Mouse (Mus musculus) adrenal gland, postnatal 36 days (tissue): Measurements from ENCODE around the gene Mrm2. TPM values are rescaled to one million over a fixed set of nuclear protein-coding genes. Genes with fewer than 3 reads are reported as not detected.
A peak's percentile ranks its signal among the peaks of the same experiment; 100 is the strongest.

Source experiments
- DNase-seq, 2 experiments: peaks; one replicate each; pipeline ENCODE4 v3.0.0; 2021; ENCODE audit warnings: mixed read lengths in 1 of 2
- total RNA-seq, 2 experiments: library from RNA; stranded (reverse); gene quantifications; 2 replicates each; pipeline ENCODE4 v1.2.3; 2021

Mrm2 gene
- total RNA-seq, 2 experiments from 2014 or later, result 13.7 to 15.6 TPM

DNA sequence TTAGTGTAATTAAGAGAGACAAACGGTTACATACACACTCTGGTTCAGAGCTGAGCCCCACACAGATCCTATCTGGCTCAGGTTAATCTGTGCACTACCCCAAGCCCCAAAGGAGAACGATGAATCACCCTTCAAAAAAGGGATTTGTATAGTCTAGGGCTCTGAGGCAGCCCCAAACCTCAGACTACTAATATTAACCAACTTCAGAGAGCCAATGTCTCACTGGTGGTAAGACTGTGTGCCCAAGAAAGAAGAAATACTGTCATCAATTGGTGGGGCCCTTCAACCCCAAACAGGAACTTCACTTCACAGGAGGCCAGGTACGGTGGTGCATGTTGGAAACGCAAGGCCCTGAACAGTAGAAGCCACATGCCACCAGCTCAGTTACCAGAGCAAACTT, 13.5 kb upstream of the Mrm2 start:
- DNase-seq, result no peak

DNA sequence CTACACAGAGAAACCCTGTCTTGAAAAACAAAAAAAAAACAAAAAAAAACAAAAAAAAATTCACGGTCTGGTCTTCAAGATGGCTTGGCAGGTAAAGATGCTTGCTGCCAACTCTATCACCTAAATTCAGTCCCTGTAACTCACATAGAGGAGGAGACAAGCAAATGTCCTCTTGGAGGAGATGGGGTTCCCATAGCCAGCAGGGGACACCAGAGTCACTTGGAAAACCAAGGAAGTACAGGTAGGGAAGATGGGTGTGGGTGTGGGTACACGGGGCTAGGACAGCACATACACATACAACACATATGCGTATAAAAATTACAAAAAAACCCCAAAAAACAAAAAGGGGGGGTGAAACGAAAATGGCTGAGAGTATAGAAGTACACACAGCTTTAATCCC, 11.2 kb upstream of the Mrm2 start:
- DNase-seq, result no peak

DNA sequence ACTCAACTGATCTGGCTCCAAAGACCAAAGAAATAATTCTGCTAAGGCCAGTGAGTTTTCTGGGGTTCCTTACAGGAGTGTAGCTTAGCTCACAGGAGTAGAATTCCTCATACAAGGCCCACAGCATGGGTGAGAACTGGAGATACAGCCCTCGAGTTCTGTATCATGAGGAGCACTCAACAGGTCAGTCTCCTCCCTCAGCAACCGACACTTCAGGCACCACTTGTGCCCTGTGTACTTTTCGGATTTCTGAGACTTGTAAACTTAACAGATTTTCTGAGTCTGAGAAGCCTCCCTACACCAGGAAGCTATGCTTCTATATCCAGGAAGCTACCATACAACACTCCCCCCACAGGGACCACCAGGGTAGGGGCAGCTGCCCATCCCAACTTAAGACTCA, 8.1 kb upstream of the Mrm2 start:
- DNase-seq, result no peak

DNA sequence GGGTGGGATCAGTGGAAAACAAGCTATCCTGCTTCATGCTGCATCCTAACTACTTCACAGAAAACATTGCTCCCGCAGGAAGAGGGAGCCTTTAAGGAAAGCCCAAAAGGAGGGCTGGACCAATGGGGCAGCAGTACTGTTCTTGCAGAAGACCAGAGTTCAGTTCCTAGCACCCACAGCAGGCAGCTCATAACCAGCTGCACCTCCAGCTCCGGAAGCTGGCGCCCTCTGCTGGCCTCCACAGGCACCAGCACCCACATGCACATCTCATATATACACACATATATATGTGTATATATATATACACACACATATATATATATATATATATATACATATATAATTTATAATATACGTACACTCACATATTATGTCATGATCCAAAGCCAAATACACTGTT, 7.1 kb upstream of the Mrm2 start:
- no peak for DNase-seq

DNA sequence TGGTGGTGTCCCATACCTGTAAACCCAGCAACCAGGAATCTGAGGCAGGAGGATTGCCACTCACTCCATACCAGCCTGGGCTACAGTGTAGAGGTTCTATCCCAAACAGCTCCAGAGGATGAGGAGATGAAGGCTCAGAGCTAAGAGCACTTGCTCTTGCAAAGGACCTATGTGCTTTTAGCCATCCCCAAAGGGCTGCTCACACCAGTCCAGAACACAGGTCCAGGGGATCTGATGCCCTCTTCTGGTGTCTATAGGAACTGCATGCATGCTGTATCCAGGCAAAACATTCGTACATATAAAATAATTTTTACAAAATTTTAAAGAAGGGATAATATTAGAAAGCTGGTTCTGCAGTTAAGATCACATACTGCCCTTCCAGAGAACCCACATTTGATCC, 5.0 kb upstream of the Mrm2 start:
- DNase-seq, result peak; percentile 19 to 61

DNA sequence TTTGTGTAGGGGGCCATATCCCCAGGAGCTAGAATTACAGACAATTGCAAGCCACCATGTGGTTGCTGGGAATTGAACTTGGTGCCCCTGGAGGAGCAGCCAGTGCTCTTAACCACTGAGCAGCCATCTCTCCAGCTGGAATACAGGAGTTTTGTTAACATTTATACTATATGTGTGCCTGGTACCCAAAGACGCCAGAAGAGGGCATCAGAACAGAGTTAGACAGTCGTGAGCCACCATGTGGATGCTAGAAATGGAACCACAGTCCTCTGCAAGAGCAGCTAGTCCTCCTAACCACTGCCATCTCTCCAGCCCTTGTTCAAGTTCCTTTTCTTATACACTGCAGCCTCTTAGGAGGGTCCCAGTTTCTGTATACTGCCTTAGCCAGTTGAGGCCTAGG, 1.9 kb upstream of the Mrm2 start:
- DNase-seq, result peak in 1 of 2 experiments; percentile 25

DNA sequence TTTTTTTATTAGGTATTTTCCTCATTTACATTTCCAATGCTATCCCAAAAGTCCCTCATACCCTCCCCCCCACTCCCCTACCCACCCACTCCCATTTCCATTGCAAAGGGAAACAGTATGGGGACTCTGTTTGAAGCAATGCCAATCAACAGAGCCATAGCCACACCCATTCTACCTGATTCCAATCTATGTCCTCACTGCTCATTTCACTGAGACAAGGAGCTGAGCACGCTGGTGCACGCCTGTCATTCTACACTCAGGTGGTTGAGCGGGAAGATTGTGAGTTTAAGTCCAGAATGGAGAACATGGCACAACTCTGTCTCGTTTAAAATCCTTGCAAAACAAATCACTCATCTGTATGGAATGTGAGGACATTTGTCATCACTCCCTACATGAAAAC, 821 bp upstream of the Mrm2 start:
- no peak for DNase-seq

DNA sequence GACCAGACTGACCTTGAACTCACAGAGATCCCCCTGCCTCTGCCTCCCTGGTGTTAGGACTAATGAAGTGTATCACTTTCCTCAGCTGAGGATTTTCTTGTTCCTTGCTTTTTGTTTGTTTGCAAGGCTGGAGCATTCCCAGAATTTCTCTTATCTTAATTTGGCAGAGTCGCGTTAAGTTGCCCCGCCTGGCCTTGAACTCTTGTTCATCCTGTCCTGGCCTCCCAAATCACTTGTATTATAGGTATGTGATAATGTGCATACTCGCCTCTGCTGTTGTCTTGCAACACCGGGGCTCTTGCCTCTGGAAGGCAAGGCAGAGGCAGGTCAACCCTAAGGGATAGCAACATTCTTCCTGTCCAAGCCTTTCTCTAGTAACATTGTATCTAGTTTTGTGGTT, 7.6 kb downstream of the Mrm2 start:
- DNase-seq, result no peak

DNA sequence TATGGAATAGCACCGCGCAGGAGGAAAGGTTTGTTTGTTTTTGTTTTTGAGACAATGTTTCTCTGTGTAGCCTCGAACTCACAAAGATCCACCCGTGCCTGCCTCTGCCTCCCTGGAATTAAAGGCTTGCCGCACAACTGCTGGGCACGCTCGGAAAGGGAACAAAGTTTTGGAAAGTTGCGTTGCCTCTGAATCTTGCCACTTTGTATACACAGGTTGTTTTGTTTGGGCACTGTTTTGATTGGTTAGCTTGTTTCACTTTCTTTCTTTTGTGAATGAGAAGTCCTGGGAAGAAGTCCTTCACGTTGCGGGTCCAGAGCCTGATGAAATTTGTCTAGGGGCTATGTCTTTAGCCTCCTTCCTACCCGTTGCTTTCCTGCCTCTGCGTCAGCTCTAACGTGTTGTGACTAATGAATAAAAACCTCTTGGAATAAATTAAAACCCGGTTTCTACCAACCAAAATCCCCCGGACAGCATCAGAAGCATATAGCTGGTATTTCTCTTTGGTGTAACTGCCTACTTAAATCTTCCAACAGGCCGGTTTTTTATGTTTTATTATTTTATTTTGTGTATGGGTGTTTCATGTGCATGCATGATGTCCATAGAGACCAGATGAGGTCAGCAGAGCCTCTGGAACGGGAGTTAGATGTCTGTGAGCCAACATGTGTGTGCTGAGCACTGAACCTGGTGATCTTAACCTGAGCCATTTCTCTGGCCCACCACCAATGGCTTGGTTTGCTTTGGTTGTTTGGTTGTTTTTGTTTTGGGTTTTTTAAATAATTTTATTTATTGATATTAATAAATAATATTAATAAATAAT, 9.7 kb downstream of the Mrm2 start:
- DNase-seq, result no peak

DNA sequence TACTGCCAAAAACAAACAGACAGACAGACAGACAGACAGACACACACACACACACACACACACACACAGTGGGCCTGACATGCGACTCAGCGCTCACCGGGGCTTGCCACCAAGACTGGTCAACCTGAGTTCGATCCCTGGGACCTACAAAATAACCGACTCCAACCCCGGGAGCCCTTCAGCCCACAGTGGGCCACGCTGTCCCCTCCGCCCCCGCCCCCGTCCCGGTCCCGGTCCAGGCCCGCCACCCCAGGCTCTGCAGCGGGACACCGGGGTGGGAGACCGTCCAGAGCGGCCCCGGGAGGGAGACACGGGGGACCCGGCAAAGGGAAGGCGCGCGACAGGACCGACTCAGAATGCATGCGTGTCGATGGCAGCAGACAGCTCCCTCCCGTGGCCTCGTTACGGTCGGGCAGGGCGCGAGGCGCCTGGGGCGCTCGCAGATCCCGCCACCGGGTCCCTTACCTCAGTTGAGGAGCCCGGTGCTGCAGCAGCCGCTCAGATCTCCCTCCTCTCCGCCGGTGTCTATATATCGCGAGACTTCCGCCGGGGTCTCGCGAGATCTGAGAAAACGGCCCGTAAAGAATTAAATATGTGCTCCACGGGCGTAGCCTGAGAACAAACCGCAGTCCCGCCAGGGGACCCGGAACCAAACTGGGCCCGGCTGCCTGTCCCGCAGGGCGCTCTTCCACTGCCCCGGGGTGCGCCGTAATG, 10.5 kb downstream of the Mrm2 start, which contains the start of the genes Mad1l1 and Nudt1:
Gene Mad1l1 (minus strand): TSS at position 511 of the 714 bp plus-strand sequence.
Gene Nudt1 (plus strand): TSS at position 615 of the 714 bp plus-strand sequence.
- peak; percentile 94 for DNase-seq

DNA sequence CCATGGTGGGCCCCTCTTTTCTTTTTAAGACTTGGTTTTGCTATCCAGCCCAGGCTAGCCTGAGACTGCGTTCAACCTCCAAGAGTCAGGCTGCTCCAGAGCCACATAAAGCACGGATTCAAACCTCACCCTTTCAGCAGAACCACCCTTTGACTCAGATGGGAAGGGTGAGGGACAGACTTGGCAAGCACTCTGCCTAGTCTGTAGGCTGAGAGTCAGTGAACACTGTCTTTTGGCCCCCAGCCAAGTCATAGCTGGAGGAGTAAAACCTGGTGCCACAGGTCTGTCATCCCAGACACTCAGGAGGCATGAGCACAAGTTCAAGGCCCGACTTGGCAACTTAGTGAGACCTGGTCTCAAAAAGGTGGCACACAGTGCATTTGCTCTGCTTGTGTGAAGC, 15.0 kb downstream of the Mrm2 start:
- DNase-seq, result no peak

DNA sequence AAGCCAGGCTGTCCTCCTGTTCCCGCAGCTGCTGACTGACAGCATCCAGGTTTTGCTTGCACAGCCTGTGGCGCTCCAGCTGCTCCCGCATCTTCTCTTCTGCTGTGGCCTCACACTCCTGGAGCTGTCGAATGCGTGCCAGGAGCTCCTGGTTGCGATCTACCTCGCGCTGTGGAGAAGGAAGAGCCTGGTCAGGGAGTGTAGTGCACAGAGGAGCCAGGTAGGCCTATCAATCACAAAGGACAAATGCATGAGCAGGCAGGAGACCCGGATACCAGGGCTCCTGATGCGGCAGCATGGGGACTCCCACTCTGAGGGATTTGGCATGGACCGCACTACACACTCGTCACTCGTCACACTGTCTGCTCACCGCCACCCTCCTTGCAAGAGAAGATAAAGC, 24.1 kb downstream of the Mrm2 start:
- DNase-seq, result no peak

DNA sequence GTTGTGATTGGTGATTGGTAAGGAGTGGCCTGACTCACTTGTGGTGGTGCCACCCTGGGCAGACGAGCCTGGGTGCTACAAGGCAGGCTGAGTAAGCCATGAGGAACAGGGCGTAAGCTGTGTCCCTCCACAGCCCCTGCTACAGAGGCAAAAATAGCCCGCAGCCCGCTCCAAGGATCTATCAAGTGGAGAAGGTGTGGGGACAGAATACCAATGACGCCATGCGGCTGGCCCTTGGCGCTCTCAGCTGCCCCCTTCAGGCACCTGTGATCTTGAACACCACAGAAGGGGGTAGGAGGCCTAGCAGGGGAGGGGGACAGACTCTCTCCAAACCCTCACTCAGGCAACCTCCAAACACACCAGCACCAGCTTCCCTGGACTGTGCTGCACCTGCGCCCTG, 25.7 kb downstream of the Mrm2 start:
- DNase-seq, result no peak

DNA sequence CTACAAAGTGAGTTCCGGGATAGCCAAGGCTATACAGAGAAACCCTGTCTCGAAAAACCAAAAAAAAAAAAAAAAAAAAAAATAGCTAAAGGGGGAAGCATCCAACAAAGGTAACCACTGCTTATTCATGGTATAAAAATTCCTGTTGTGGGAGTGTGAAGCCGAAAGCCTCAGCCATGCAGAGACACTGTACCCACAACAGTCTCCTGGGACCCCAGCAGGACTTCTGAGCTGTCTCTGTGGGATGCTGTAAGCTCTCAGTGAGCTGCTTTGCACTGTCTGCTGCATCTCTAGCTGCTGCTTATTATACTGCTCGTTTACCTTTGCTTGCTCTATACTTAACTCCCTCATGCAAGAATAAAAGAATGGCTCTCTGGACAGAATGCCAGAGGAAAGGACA, 33.4 kb downstream of the Mrm2 start:
- DNase-seq, result no peak

DNA sequence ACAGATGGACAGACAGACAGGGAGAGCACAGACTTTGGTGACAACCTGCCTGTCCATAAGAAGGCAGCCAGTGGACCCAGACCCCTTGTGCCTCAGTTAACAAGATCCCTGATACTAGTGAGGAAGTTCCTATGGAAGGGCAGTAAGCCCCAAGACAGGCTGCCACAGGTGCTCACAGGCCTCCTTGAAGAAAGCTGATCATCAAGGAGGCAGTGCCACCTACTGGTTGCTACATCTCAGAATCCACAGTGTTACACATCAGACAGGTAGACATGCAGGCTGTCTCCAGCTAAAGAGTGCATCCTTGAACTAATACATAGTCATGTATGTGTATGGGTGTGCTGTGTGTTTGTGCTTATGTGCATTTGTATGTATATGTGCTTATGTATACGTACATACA, 39.5 kb downstream of the Mrm2 start:
- peak; percentile 45 to 66 for DNase-seq

DNA sequence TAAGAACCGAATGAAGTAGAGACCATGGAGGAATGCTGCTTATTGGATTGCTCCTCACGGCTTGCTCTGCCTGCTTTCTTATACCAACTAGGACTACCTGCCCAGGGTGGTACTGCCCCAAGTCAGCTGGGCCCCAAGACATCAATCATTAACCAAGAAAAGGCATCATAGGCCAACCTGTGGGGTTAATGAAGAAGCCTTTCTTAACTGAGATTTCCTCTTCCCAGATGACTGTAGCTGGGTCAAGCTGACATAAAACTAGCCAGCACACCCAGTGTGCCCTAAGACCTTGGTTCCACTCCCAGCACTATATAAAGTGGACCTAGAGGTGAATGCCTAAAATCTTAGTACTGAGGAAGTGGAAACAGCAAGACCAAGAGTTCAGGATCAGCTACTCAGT, 42.5 kb downstream of the Mrm2 start:
- no peak for DNase-seq

DNA sequence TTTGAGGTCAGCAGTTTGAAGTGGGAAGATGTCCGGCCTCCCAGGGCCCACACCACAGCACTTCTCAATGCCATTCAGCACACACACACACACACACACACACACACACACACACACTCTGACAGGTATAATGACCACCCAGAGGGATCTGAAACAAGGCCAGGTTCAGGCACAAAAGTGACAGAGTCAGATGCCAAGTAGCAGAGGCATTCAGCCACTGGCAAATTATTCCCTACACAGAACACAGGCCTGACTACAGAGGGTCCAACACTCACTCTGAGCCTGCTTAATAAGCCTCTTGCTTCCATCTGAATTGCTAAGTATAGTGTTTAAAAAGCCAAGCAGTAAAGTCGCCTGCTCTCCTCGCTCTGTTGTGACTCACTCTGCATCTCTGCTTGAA, 43.4 kb downstream of the Mrm2 start:
- DNase-seq, result no peak

DNA sequence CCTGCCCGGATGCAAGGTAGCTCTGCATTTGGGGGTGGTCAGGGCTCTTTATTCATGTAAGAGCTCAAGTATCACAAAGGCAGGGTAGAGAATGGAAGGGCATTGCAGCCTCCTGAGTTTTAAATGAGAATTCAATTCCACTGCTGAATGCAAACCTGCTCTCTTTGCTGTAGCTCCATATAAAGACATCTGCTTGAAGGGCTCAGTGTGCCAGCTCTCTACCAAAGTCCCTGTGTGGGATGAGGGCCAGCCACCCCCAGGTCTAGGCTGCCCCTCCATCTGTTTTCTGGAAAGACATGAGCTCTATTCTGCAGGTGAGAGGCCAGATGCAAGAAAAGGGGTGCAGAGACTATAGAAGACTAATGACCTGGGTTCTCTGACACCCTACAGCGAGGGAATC, 46.9 kb downstream of the Mrm2 start:
- DNase-seq, result no peak

DNA sequence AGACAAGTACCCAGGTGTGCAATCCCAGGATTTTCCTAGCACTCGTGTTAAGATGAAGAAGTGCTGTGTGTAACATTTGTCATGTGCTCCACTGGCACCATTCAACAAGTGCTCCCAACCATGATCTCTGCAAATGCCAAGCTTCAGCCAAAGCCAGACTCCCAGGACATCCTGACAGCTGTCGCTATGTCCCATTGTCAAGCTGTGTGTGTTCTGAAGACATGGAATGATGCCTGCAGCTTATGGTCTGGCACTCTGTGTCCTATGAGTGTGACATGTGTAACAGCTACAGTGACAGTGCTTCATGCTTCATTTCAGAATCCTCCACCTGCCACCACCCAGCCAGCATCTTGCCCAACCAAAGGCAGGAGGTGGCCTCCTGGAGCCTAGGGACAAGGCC, 47.7 kb downstream of the Mrm2 start:
- DNase-seq, result no peak

DNA sequence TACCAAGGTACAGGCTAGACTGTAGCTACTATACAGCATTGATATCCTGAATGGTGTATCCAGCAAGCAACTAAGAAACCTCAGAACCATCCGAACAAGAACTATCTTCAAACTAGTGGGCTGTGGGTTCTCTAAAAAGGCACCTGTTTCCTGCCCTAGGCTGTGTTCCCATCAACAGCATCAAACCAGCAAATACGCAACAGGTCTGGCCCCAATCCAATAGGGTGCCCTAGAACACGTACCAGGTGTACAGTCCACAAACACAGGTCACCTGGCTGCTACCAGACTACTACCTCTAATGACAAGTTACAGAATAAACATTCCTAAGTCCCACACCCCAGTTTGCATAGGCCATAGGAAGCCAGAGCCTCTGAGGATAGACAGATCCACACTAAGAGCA, 48.8 kb downstream of the Mrm2 start:
- DNase-seq, result no peak

DNA sequence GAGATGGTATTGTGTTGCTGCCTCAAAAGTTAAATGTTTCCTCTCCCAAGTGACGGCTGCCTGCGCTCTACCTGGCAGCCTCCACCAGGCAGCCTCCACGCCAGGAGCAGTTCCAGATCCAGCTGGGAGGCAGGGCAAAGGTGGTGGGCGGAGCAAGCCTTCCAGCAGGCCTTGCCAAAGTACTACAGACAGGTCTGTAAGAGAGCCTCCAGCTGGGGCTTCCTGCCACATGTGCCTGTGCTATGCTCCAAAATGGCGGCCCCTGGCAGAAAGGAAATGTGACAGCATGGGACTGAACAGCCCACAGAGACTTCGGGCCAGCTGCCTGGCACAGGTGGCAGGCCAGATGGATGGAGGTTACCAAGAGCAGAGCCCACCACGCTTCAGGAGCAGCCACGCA, 49.3 kb downstream of the Mrm2 start:
- peak; percentile 20 to 55 for DNase-seq

DNA sequence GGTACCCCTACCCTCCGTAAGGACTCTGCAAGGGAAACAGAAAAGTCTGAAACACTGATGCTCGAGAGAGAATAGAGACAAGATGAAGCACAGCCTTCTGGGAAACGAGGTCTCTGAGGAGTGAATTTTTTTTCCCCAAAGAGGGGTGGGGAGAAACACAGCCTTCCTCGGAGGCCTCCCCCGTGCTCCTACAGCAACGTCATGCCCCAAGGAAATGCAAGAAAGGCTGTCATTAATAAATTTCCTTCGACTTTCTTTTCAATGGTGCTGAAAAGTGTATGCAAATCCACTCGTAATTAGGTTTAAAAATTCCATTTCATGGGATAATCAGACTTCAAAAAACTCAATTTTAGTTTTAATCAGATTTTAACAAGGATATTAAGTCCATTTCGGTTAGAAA, 51.5 kb downstream of the Mrm2 start:
- no peak for DNase-seq
